Mouse (Mus musculus) CH12.LX (cell line): ENCODE results near the gene Nprl3.

Source experiments
- CTCF ChIP-seq, 2 experiments: IDR thresholded peaks in 1 of 2; conservative IDR thresholded peaks in 1 of 2; 2 replicates each; pipeline ENCODE4 v1.5.1; 2011 to 2012; ENCODE audit warnings: low read depth in 2 of 2, low read length in 2 of 2, improper control_type of control experiment in 1 of 2, inconsistent platforms in 1 of 2, mild to moderate bottlenecking in 1 of 2, moderate library complexity in 1 of 2
- EP300 ChIP-seq: IDR thresholded peaks from 2 replicates; pipeline ENCODE4 v1.6.1; 2011; ENCODE audit warnings: low read length, improper control_type of control experiment
- JUND ChIP-seq: conservative IDR thresholded peaks from 2 replicates; pipeline ENCODE4 v1.6.1; 2011; ENCODE audit warnings: low read depth, low read length, improper control_type of control experiment
- KAT2A ChIP-seq: IDR thresholded peaks from 2 replicates; pipeline ENCODE4 v1.6.1; 2012; ENCODE audit warnings: low read length, improper control_type of control experiment, inconsistent platforms; ENCODE audit not compliant: insufficient replicate concordance
- MAX ChIP-seq: IDR thresholded peaks from 2 replicates; pipeline ENCODE4 v1.6.1; 2011; ENCODE audit warnings: low read length, improper control_type of control experiment
- MYC ChIP-seq: IDR thresholded peaks from 2 replicates; pipeline ENCODE4 v1.6.1; 2011; ENCODE audit warnings: low read depth, mild to moderate bottlenecking, improper control_type of control experiment, low read length
- USF1 ChIP-seq: IDR thresholded peaks from 2 replicates; pipeline ENCODE4 v1.6.1; 2014; ENCODE audit warnings: low read depth, mild to moderate bottlenecking, inconsistent platforms, low read length, improper control_type of control experiment

DNA sequence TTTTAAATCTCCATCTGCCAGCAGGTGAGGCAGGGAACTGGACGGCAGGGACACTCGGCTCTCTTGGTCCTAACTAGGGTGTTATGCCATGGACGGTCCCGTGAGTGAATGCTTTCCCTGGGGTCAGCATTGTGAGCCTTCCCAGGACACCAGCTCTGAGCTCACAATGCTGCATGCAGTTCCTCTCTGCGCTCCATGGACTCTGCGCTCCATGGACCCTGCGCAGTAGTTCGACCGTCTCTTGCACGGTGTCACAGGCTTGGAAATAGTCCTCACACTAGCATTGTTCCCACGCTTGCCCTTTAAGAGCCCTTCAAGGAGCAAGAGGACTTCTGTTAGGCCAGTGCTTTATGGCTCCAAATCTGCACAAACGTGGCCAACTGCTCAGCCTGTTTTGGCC, 78.6 kb downstream of the Nprl3 start:
- TF ChIP-seq USF1 (no peak), MYC (no peak), MAX (no peak), JUND (no peak), KAT2A (no peak), CTCF (conservative IDR thresholded peaks at IDR 0.05 in 1 of 2, IDR thresholded peaks at IDR 0.05 in 1 of 2; ENCODE audit: low read depth in 2 of 2, low read length in 2 of 2) (no peak), EP300 (no peak)
